Mouse (Mus musculus) right cerebral cortex, adult 2 months (tissue): ENCODE measurements around the gene Nop16.

Experiments
- DNase-seq, 2 experiments: peaks; one replicate each; pipeline ENCODE4 v3.0.0; 2021 to 2022; ENCODE audit warnings: low spot score in 2 of 2

Gene Nop16

DNA sequence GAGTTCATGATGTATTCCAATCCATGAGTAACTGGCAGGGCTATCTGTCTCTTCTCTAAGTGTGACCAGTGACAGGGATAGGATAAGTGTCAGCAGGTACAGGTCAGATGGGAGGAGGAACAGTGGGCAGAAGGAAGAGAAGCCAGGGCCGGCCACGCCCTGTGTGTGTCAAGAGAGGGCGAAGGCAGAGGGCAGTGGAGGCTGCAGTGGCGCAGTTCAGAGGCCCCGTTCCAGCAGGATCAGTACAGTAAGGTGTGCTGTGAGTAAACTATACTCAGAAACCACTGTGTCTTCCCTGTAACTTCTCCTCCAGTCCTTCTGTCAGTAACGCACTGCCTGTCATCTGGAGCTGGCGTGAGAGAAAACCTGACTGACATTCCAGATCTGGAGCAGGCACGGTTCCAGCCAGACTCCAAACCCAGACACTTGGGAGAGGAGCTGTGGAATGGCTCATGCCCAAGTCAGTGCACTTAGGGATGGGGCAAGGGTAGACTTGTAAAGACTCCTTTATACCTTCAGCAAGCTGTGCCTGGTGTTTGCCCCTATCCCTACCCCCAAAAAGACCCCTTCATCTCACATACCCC lies 6.3 kb upstream of the Nop16 start:
- no peak for DNase-seq

- no peak for DNase-seq
Observed at GRCm38 (mm10) chr13:54593617-54594016, 3.7 kb upstream of the Nop16 start.

GRCm38 (mm10) chr13:54591776-54592356 lies 2.0 kb upstream of the Nop16 start:
- peak in 1 of 2 experiments; percentile 17 for DNase-seq

DNA sequence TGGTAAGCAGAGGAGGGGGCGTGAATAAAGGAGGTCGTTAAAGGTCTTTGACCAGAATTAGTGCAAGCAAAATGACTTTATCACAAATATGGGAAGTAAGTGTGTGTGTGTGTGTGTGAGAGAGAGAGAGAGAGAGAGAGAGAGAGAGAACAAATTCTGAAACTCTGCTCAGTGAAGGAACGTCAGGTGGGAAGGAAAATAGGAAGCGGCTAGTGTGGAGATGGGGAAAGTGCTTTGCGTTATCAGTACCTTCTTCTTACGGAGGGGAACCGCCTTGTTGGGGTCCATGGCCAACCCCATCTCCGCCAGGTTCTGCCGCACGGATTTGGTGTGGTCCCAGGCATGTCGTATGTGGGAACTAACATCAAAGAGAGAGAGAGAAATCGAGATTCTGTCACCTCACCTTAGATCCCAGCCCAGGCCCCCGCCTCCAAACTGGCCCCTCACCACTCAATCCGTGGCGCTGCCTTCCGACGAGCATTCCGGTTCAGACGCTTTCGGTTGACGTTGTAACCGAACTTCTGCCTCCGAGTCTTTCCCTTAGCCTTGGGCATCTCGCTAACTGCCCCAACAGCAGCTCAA lies 385 bp downstream of the Nop16 start:
- no peak for DNase-seq

- no peak for DNase-seq
Observed at GRCm38 (mm10) chr13:54585831-54586230, 4.1 kb downstream of the Nop16 start.

DNA sequence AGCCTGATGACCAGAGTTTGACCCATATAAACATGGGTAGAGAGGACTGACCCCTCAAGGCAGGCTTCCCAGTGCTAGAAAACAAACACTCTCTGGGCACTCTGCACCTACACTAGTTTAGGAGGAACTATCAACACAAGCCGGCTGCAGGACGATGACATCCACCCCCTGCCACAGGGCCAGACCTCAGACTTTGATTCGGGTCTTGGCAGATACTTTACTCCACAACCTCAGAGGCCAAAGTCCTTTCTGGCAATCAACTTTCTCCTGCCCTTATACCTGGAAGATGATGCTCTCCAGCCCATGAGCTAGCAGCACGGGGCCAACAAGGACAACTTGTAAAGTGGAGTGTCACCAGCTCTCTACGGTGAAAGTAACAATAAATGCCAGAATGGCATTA lies 7.0 kb downstream of the Nop16 start:
- no peak for DNase-seq

DNA sequence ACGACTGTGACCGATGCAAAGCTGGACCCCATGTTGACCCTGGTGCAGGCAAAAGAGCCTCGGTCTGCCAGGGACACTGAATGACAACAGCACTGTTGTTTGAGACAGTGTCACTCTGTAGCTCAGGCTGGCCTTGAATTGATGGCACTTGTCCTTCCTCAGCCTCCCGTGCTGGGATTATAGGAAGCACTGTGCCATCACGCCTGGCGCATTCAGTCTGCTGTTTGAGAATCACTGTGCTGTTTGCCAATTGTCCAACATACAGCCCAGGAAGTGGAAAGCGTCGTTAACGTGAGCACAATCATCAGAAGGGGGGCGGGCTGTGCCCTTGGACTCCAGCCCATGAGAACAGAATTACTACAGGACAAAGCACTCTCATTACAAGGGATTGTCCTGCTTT lies 7.8 kb downstream of the Nop16 start:
- DNase-seq, result no peak

DNA sequence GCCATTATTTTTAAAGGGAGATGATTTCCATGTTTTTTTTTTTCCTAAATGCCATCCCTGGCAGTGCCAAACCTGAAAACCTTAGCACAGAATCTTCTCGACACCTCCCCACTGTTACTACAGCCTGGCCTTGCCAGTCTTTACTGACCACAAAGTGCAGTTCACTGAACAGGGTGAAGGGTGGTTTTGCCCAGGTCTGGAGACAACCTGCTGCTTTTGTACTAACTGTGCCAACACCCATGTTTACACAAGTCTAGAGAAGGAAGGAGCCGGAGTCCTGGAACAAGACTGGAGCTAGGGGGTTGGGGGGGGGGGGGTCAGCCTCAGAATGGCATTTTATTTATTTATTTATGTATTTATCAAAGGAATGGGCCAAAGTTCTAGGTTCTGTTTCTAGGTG lies 8.5 kb downstream of the Nop16 start:
- no peak for DNase-seq

DNA sequence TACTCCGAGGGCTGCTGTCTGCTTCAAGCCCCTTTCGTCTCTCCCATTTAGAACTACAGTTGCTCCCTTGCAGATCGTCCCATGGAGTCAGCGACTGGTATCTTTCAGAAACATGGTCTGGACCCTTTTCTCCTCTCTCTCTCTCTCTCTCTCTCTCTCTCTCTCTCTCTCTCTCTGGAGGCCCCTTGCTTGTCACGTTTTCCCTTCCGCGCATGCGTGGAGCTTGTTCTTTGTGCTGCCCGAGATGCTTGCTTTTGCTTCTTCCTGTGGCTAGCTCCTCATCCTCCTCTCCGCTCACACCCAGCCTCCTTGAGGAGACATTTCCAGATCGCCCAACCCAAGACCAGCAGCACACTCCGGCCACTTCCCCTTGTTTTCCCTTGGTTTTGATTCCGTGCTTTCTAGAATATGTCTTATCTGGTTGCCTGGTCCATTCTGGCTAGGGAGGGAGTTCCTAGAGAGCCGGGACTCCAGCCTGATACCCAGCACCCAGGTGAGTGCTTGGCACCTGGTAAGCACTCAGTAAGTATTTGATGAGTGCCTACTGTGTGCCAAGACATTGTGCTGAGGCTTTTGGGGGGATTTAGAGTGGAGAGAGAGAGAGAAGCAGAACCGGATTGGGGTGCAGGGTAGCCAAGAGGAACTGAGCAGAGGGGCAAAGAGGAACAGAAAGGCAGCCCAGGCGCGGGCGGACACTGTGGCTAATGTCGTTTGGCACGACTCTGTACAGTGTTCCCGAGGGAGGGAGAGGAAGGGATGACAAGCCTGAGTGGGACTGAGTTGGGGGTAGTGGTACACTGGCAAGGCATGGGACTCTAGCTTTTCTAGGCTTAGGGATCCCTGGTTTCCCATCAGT lies 12.0 kb downstream of the Nop16 start:
- no peak for DNase-seq

- no peak for DNase-seq
Observed at GRCm38 (mm10) chr13:54575489-54575888, 14.4 kb downstream of the Nop16 start.

DNA sequence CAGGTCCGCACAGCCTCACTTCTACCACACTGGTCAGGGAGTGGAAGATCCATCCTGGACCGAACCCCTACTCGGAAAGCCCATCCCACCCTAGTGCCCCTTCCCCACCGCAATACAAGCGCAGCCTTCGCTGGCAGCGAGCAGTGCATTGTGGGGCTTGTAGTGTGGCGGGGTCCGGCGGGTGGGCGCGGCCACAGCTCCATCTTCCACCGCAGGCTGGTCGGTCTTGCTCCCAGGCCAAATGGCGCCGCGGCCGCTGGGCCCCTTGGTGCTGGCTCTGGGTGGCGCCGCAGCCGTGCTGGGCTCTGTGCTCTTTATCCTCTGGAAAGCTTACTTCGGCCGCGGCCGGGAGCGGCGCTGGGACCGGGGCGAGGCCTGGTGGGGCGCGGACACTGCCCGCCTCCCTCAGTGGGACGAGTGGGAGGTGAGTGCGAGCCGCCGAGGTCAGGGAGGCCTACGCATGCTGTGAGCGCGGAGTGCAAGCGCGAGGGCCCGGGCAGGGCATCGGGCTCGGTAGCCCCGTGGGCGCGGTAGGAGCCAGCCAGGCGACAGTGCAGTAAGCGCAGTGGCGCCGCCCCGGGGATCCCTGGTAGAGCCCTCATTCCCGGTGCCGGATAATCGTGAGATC lies 14.9 kb downstream of the Nop16 start, which contains the start of gene Arl10:
TSS of gene Arl10 (plus strand) at position 162 of the 628 bp plus-strand sequence.
- DNase-seq, result peak; percentile 70 to 82

DNA sequence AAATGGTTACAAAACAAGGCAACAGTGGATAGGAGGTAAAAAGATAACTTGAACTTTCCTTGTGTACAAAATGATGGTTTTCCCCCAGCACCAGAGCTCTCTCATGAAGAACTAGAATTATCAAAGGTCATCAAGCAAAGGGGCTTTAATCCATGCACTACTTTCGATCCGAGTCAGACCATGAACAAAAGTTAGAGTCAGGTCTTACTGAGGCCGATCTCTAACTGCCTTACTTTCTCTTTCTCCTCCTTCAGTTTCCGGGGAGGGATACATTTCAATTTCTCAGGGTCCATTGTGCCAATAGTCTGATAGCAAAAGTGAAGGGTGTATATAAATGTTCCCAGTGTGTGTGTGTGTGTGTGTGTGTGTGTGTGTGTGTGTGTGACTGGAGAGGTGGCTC lies 17.3 kb downstream of the Nop16 start:
- DNase-seq, result no peak

DNA sequence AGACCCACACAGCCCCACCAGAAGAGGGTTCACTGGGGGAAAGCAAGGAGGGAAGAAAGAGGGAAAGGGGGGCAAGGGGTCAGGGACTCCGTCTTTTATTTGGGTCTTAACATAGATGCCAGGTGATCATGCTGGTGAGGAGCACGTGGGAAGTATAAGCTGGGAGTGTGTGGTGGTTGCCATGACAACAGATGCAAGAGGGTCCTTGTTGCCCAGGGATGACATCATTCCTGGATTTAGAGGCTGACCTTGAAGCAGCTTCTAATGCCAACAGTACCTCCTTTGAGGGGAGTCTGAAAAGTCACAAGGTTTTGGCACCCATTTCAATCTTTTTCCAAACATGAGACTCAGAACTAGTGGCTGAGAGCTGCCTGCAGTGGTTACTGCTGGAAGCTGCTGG lies 18.3 kb downstream of the Nop16 start:
- DNase-seq, result no peak

DNA sequence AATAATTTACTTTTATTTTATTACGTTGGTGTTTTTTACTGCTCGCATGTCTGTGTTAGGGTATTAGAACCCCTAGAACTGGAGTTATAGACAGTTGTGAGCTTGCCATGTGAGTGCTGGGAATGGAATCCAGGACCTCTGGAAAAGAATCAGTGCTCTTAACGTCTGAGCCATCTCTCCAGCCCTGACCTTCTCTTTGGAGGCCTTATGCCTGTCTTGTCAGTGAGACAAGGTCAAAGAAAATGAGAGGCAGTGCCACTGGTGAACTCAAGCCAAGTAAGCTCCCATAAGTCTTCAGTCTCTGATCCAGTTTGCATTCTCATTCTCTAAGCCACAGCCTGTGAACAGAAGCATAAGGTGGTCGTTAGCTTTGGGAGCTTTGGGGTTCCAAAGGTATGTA lies 19.2 kb downstream of the Nop16 start:
- DNase-seq, result no peak

- DNase-seq, result no peak
Observed at GRCm38 (mm10) chr13:54569282-54569681, 20.6 kb downstream of the Nop16 start.

DNA sequence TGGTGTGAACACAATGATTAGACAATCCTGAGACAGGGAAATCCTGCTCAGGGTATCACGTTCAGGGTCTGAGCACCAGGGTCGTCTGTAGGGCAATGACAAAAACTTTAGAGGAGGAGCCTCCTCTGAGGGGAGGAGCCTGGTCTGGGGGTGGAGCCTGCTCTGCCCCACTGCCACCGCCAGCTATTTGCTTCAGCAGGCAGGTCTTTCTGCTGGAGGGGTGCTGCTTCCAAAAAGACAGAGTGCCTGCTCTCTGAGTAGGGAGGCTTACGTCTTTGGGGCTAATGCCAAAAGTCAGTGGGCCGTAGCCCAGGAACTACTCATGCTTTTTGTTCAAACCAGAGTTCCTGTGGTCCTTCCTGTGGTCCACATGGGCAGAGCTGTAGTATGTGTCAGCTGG lies 21.5 kb downstream of the Nop16 start:
- no peak for DNase-seq

GRCm38 (mm10) chr13:54565594-54566345 lies 24.1 kb downstream of the Nop16 start:
- peak; percentile 38 to 47 for DNase-seq

DNA sequence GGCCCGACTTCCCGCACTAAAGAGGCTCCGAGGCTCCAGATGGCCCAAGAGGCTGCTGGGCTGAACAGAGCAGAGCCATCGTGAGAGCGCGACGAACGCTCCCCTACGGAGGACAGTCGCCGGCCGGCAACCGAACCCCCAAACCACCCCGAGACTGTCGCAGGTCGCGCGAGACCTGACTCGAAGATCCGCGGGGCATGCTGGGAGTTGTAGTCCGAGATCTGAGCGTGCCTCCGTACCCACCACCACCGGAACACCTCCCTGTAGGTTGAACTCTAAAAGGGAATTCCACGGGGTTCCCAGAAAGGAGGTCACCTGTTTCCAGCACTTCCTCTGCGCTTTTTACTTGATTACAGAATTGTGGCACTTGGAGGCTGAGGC lies 24.7 kb downstream of the Nop16 start, which contains the start of gene 4833439L19Rik:
TSS of gene 4833439L19Rik (minus strand) at position 235 of the 381 bp plus-strand sequence.
- DNase-seq, result peak; percentile 96 to 97

DNA sequence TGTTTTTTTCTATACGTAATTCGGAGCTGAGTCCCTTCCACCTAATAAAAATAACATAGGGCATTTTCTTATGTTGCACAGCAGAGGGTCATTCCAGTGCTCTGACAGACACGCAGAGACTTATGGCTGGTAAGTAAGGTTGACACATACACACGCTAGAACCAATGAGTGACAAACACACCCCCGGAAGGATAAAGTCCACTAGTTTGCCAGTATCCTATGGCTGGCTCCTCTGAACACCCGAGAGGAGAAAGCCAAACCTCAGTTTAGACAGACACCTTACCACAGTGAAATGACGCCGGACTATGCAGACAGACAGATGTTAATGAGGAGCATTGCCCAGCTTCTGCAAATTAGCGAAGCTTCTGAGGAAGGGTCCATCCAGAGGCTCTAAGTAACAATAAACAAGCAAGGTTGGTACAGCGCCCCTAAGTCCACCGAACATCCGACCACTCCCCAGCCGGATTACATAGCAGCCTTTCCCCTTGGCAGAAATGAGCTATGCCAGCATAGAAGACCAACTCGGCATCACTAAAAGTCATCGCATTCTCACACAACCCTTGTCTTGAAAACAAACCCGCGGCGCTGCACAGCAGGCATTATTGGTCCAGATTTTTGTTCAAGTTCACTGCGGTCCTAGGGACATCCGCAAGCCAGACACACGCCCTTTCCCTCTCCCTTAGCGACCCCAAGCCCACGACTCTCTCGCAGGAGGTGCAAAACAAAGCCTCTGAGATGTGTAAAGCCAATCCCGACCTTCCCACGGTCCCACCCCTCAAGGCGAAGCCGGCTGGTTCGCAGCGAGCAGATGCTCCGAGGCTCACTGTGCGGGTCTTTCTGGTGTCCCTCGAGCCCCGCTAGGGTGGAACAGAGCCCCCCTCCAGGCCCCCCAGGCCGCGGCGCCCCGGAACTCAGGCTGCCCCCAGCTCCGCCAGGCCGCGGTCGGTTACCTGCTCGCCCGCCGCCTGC lies 25.4 kb downstream of the Nop16 start:
- DNase-seq, result peak in 1 of 2 experiments; percentile 25

GRCm38 (mm10) chr13:54562562-54562961 lies 27.3 kb downstream of the Nop16 start:
- DNase-seq, result no peak
